7 mouse cellular contexts compared by ENCODE assay signal in genomic region chr7:80294062-80294763, GRCm38 (mm10). TPM values are rescaled to one million over a fixed set of nuclear protein-coding genes. Genes with fewer than 3 reads are reported as not detected.
DNase-seq lines count a peak whose midpoint lies in the region; ATAC-seq lines count a peak whose summit lies in the region.

Prc1 (plus strand) TSS chr7:80294450.

- no peaks in the 10 kb centered on the region for H3K27me3 ChIP-seq in embryonic facial prominence, embryonic 11.5 days (ENCODE audit: control insufficient read depth, insufficient read depth, low read length)
- H3K27me3 ChIP-seq in limb, embryonic 10.5 days (ENCODE audit: low read depth, poor library complexity, severe bottlenecking), result no peaks in the 10 kb centered on the region
- H3K27me3 ChIP-seq in midbrain, embryonic 13.5 days, result no peaks in the 10 kb centered on the region

- peak within 1 kb of the TSS; percentile 91 for H3K4me3 ChIP-seq in embryonic facial prominence, embryonic 11.5 days (ENCODE audit: low read depth, low read length)
- peak within 1 kb of the TSS; percentile 79 for H3K4me3 ChIP-seq in limb, embryonic 10.5 days
- peak within 1 kb of the TSS; percentile 73 for H3K4me3 ChIP-seq in midbrain, embryonic 13.5 days (replicated peaks)

- no peaks in the 10 kb centered on the region; the same call in 1 of the 2 replicates for H3K36me3 ChIP-seq in embryonic facial prominence, embryonic 11.5 days (replicated peaks; ENCODE audit: control insufficient read depth, insufficient read depth, low read depth, low read length)
- peaks cover 59% of the 10 kb centered on the region for H3K36me3 ChIP-seq in limb, embryonic 10.5 days
- H3K36me3 ChIP-seq in midbrain, embryonic 13.5 days, result peaks cover 19% of the 10 kb centered on the region

- DNase-seq in adrenal gland, postnatal 14 days, result peak; percentile 99
- DNase-seq in embryonic facial prominence, embryonic 11.5 days (ENCODE audit: low spot score), result peak; percentile 99
- DNase-seq in kidney, adult 11 months, result peak; percentile 99
- DNase-seq in limb, embryonic 10.5 days (ENCODE audit: low spot score), result peak; percentile 99
- peak; percentile 99 for DNase-seq in spleen, adult 12 weeks (ENCODE audit: low spot score)

- no peaks in the 10 kb centered on the region for H3K4me1 ChIP-seq in embryonic facial prominence, embryonic 11.5 days (ENCODE audit: control insufficient read depth, insufficient read depth, low read length)
- peaks cover 19% of the 10 kb centered on the region for H3K4me1 ChIP-seq in limb, embryonic 10.5 days
- H3K4me1 ChIP-seq in midbrain, embryonic 13.5 days (replicated peaks), result peaks cover 22% of the 10 kb centered on the region

- H3K4me2 ChIP-seq in embryonic facial prominence, embryonic 11.5 days (ENCODE audit: low read depth, low read length), result peak within 1 kb of the TSS; percentile 66
- H3K4me2 ChIP-seq in midbrain, embryonic 13.5 days (replicated peaks), result peak within 1 kb of the TSS; percentile 89

- peak within 1 kb of the TSS; percentile 86 for H3K9ac ChIP-seq in embryonic facial prominence, embryonic 11.5 days (replicated peaks; ENCODE audit: low read length)
- peak within 1 kb of the TSS; percentile 62 for H3K9ac ChIP-seq in midbrain, embryonic 13.5 days (replicated peaks)

- no peaks in the 10 kb centered on the region for H3K9me3 ChIP-seq in embryonic facial prominence, embryonic 11.5 days (replicated peaks; ENCODE audit: control insufficient read depth, low read length)
- no peaks in the 10 kb centered on the region for H3K9me3 ChIP-seq in limb, embryonic 10.5 days (replicated peaks)
- no peaks in the 10 kb centered on the region for H3K9me3 ChIP-seq in midbrain, embryonic 13.5 days

- peak within 1 kb of the TSS; percentile 78 for H3K27ac ChIP-seq in embryonic facial prominence, embryonic 11.5 days (replicated peaks; ENCODE audit: low read depth, low read length)
- H3K27ac ChIP-seq in limb, embryonic 10.5 days, result peak within 1 kb of the TSS; percentile 92
- peak within 1 kb of the TSS; percentile 61; the same call in 1 of the 2 replicates for H3K27ac ChIP-seq in midbrain, embryonic 13.5 days

- peak; percentile 98 for ATAC-seq in embryonic facial prominence, embryonic 11.5 days (replicated peaks; ENCODE audit: insufficient number of reproducible peaks, low FRiP score, low TSS enrichment, low read depth)
- ATAC-seq in granulocyte monocyte progenitor cell, adult 5-6 weeks (replicated peaks; ENCODE audit: poor library complexity, severe bottlenecking), result peak; percentile 99
- peak; percentile 99 for ATAC-seq in midbrain, embryonic 13.5 days

- under 1% methylated on average over 52 of the region's 52 CpGs for WGBS in embryonic facial prominence, embryonic 11.5 days
- WGBS in limb, embryonic 10.5 days, result under 1% methylated on average over 52 of the region's 52 CpGs
- WGBS in midbrain, embryonic 13.5 days, result 0% methylated on average over 52 of the region's 52 CpGs

RNA-seq across cellular contexts. Expression of gene Prc1, which starts in this region (rescaled TPM):
- total RNA-seq in adrenal gland, postnatal 14 days (2021), result 31.8 and 32.4 TPM in 2 replicates
- polyA plus RNA-seq in embryonic facial prominence, embryonic 11.5 days (2014; fragmentation: Nextera tagmentation; extraction: Ambion mirVana), result 154 and 172 TPM in 2 replicates
- 40.7 and 42.7 TPM in 2 replicates for total RNA-seq in granulocyte monocyte progenitor cell, adult 5-6 weeks (2014; fragmentation: Nextera tagmentation)
- total RNA-seq in granulocyte monocyte progenitor cell, adult 5-6 weeks (2017), result 141 and 156 TPM in 2 replicates
- 160 and 172 TPM in 2 replicates for polyA plus RNA-seq in limb, embryonic 10.5 days (2016; fragmentation: Nextera tagmentation; extraction: Ambion mirVana)
- 75.2 and 78.9 TPM in 2 replicates for polyA plus RNA-seq in midbrain, embryonic 13.5 days (2015; fragmentation: Nextera tagmentation; extraction: Ambion mirVana)

Comparison
In these comparisons a context has a peak if more than half of its experiments do, and no peak if none do; other contexts are left out.
1. Peak in every context shown above with its lines: DNase-seq, ATAC-seq, H3K4me3 ChIP-seq and H3K27ac ChIP-seq.